Mouse (Mus musculus): Measurements from ENCODE around the gene Sh3bgrl3.

The Sh3bgrl3 gene

DNA sequence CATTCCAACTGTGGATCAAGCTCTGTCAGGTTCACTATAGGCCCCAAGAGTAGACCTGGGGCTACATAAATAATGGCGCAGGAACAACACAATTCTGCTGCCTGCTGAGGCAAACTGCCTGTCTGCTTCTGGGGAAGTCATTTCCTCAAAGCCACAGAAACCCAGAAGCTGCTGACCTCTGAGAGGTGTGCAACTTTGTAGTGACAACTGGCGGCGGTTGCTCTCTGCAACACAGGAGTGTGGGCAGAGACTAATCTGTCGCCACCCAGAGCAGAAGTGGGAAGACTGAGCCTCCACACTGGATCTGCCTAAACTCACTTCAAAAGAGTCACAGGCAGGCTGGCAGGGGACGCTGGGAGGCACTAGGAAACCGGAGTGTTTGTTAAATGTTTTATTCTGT is 893 bp upstream of the Sh3bgrl3 start:
- in situ Hi-C loops (cut with MboI, MseI) = loop anchor here (5.0 kb wide), 2 partner anchors 37 to 92 kb away; no protein-coding TSS in a partner anchor

DNA sequence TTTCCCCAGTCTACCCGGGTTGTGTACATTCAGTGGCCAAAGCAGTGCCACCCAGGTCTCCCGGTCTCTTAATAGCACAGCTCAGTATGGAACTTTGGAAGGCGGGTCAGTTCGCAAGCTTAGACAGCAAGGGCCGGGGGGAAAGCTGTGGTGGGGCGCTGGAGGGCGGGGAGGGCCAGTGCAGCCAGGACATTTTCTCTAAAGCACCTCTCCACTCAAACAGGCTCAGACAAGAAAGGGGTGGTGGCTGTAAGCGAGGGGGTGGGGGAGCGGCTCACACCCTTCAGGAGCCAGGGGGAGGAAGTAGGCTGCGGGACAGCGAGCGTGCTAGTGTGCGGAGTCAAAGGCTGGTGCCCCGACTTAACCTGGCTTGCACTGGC is 384 bp upstream of the Sh3bgrl3 start:
- in situ Hi-C loops (cut with MboI, MseI) = loop anchor here (5.0 kb wide), 2 partner anchors 37 to 92 kb away; no protein-coding TSS in a partner anchor

DNA sequence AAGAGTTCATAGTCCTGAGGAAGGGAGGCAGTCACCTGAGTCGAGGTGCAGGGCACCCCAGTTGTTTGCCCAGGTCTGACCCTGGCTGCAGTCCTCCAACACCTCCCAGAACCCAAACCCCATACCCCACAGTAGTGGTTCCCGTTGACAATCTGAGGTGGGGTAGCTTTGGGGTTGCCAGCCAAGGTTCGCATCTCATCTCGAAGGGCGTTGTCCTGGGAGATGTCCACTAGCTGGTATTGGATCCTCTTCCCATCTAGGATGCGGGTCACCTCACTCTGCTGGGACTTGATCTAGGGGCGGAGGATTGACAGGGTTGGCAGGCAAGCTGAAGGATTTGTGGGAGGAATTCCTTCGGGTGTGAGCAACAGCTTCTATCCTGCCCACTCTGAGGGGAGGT is 796 bp downstream of the Sh3bgrl3 start:
- in situ Hi-C loops (cut with MboI, MseI) = loop anchor here (5.0 kb wide), 2 partner anchors 35 to 90 kb away; no protein-coding TSS in a partner anchor

DNA sequence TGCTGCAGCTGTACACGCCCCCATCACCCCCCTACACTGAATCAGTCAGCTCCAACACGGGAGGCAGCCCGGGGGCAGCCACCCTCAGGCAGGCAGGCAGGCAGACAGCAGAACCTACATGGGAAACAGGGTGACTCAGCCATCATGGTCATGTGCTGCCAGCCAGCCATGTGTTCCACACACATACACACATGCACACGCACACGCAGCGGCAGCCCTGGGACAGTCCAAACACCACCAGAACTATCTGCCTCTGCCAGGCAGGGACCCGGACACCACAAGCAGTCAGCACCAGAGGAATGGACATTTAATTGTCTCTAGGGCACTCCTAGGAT is 1.5 kb downstream of the Sh3bgrl3 start:
- in situ Hi-C loops (cut with MboI, MseI) = loop anchor here (5.0 kb wide), 2 partner anchors 35 to 90 kb away; no protein-coding TSS in a partner anchor

DNA sequence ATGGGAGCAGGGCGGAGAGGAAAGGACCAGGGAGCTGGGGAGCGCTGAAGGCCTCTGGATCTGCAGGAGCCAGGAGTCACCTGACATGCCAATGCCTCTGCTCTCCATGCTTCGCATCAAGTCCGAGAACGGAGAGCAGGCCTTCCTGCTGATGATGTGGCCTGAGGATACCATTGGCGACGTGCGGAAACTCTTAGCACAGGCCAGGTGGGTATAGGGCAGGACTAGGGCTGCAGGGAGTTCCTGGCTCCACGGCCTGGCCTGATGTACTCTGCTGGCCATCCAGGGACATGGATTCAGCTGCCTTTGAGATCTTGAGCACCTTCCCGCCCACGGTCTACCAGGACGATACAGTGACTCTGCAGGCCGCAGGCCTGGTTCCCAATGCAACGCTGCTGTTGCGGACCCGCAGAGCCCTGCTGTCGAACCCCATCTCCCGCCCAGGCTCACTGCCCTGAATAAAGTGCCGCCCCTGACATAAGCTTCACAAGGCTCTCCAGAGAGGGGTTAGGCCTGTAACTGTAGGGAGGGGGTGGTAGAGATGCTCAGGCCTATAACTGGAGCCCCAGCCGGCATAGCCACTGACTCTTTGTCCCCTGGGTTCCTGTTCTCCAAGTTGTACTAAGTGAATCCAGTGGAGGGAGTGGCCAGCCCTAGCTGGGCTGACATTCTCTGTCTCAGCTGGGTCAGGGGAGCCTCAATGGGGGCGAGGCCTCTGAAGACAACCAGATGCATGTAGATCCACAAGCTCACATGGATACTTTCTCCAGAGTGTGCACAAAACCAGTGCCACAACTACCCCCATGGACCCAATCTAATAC is 2.1 kb downstream of the Sh3bgrl3 start:
- in situ Hi-C loops (cut with MboI, MseI) = loop anchor here (5.0 kb wide), 2 partner anchors 34 to 89 kb away; no protein-coding TSS in a partner anchor

DNA sequence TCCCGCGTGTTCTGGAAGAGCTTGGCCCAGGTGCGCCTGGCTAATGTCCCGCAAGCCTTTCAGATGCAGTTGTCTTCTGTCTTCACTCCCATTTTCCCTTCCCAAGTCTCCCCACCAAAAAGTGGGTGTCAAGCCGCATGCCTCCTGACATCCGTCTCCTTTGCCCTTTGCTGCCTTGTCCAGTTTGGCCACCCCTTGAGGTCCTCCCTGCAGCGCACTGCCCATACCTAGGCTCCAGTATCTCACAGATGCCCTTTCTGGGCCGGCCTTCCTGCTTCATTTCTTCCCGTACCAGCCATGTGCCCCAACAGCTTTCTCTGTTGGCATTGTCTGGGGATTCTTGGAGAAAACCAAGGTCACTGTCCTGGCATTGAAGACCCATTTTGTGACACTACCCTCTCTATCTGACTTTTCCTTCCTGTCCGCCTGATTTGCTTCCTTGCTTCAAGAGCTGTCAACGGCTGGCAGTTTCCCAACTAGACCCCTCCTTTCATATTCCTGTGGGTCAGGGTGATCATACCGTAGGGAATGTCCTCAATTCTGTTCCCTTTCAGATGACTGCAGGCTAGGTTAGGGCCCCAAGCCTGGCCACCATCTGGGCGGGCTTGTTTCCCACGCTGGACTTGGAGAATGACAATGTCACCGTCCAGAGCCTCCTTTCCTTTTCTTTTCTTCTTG is 3.1 kb downstream of the Sh3bgrl3 start:
- in situ Hi-C loops (cut with MboI, MseI) = loop anchor here (5.0 kb wide), 2 partner anchors 33 to 88 kb away; no protein-coding TSS in a partner anchor

DNA sequence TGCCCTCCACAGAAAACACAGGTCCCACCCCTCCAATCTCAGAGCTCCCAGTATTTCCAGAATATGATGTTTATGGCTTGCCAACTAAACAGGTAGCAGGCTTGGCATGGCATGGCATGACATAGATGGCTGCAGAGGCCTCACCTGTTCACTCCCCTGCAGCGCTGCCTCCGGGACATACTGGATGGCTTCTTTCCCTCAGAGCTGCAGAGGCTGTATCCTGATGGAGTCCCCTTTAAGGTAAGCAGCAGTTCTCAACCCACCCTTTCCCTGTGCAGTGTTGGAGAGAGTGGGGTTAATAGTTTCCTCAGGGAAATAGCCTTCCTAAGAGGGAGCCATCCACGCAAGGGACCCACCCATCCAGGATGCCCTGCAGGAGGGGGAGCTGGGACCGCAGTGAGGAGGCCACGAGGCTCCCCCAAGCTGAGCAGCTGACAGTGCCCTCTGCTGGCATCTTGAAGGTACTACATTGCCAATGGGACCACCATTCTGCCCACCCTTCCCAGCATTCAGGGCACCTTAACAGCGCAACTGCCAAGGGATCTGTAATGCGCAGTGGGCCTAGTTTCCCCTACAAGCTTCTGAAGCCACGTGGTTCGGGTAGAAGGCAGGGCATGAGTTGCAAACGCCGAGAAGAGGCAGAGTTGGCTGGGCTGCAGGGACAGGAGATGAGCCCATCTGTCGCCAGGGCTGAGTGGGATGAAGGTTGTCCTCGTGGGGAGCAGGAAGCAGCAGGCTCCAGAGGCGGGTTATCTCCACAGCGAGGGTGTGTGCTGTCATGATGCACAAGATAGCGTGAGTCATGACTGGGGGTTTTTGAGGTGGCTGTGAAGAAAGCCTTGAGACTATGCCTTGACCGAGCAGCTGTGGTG is 4.7 kb downstream of the Sh3bgrl3 start:
- in situ Hi-C loops (cut with MboI, MseI) = loop anchor here (25.0 kb wide), 1 partner anchor 1988 kb away; no protein-coding TSS in a partner anchor

DNA sequence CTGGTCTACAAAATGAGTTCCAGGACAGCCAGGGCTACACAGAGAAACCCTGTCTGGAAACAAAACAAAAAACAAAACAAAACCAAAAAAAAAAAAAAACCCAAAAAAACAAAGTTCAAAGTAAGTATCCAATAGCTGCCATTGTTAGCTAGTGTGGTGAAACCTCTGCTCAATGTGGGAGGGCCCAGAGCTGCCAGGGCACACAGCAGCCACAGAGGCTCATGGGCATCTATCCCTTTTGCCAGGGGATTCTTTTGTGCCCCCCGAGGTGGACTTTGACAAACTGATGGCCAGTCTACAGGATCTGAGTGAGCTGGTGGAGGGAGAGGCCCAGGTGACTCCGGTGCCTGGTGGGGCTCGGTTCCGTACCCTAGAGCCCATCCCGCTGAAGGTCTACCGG is 5.4 kb downstream of the Sh3bgrl3 start:
- in situ Hi-C loops (cut with MboI, MseI) = loop anchor here (25.0 kb wide), 1 partner anchor 1989 kb away; no protein-coding TSS in a partner anchor

DNA sequence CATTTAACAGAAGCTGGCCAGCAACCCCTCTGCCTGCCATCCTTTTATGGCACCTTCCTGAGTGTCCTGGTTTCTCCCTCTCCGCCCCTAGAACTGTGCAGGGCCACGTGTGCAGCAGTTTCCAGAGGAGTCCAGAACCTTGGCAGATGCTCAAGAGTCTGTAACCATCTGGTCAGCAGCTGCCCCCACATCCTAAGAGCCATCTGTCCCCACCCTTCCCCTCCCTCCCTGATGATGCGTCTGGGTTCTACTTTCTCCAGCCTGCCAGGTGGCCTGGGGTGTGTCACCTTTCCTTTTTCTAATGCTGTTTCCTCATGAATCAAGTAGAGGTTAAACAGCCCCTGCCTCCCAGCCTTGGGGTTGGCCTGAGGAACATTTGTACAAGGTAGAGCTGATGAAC is 6.3 kb downstream of the Sh3bgrl3 start:
- in situ Hi-C loops (cut with MboI, MseI) = loop anchor here (25.0 kb wide), 1 partner anchor 1990 kb away; no protein-coding TSS in a partner anchor

DNA sequence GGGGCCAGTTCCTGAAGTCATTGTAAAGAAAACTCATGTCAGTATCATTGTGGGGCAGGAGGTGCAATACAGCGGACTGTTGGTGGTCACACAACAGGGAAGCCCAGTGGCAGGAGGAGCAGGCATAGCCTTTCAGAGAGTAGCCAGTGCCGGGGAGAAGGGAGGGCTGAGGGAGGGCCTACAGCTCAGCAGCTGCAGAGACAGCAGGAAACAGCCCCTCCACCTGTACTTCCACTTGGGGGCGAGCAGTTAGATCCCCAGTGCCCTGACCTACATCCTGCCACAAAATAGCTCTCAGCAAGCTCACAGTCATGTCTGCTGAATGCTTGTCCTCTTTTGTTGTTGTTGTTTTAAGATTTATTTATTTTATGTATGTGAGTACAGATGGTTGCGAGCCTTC is 7.0 kb downstream of the Sh3bgrl3 start:
- in situ Hi-C loops (cut with MboI, MseI) = loop anchor here (25.0 kb wide), 1 partner anchor 1991 kb away; no protein-coding TSS in a partner anchor

DNA sequence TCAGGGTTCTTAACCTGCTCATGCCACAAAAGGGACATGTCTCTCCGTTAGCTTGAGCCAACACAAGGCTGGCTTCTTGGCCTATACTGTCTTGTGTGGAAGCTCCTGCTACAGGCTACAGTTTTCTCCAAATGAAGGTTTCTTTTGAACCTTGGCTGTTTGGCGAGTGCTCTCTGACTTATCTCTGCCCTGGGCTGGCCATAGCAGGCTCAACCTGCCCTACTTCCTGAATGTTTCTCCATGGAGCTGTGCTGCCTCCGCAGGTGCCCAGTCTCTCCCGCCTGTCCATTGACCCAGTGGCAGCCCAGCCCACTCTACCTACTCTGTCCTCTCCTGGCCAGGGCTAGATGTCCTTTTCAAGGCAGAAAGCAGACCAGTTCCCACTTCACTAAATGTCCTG is 7.7 kb downstream of the Sh3bgrl3 start:
- in situ Hi-C loops (cut with MboI, MseI) = loop anchor here (25.0 kb wide), 1 partner anchor 1991 kb away; no protein-coding TSS in a partner anchor

DNA sequence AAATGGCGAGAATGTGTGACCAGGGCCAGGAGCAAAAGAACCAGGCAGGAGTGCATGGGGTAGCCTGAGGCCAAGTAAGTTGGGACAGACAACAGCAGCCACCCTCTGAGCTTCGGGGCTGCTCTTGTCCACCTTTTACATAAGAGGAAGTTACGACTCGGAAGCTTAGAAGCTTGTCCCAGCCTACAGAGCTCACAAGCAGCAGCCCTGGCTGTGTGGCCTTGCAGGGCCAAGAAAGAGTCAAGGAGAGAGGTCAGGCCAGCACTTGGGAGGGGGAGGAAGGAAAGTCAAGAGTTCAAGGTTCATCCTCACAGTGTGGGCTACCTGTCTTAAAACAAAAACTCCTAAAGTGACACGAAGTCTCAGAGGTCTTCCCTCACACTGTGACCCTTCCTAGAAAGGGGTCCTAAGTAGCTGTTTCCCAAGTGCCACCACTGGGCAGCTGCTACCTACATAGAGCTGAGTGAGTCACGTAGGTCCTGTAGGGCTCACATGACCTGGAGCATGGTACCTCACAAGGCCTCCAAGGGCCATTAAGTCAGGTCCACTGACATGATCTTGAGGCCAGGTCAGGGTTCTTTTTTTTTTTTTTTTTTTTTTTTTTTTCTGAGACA is 8.3 kb downstream of the Sh3bgrl3 start:
- in situ Hi-C loops (cut with MboI, MseI) = loop anchor here (25.0 kb wide), 1 partner anchor 1992 kb away; no protein-coding TSS in a partner anchor

DNA sequence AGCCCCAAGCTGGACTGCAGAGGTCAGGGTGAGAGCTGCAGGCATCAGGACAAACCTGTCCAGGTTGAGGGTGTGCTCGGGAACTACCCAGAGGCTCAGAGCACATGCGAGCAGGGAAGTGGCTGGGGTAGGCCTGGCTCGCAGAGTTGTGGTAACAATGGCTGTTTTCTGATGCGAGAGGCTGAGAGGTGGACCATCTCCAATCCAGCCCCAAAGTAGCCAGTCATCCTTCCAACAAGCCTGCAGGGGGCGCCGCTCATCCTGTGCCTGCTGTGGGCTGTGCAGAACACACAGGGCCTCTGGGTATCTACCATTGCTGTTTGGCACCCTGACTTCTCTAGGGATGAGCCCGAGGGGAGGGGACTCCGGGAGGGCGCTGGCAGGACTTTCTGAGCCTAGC is 8.9 kb downstream of the Sh3bgrl3 start:
- in situ Hi-C loops (cut with MboI, MseI) = loop anchor here (25.0 kb wide), 1 partner anchor 1993 kb away; no protein-coding TSS in a partner anchor

DNA sequence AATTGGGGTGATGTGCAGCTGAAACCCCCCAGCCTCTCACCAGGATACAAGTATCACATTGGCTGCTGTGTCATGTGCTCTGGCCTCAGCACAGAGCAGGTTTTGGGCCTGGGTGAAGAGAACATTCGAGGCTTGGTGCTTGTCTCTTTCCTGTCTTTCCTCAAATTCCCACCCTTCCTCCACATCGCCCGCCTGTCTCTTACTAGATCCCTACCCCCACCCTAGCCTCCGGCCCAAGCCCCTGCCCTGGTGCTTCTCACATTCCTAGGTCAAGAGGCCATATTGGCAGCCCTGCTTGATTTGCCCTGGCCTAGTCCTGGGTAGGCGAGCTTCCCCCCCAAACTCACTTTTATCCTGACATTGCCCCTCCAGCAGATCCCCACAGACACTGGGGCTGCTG is 9.5 kb downstream of the Sh3bgrl3 start:
- in situ Hi-C loops (cut with MboI, MseI) = loop anchor here (25.0 kb wide), 1 partner anchor 1993 kb away; no protein-coding TSS in a partner anchor

DNA sequence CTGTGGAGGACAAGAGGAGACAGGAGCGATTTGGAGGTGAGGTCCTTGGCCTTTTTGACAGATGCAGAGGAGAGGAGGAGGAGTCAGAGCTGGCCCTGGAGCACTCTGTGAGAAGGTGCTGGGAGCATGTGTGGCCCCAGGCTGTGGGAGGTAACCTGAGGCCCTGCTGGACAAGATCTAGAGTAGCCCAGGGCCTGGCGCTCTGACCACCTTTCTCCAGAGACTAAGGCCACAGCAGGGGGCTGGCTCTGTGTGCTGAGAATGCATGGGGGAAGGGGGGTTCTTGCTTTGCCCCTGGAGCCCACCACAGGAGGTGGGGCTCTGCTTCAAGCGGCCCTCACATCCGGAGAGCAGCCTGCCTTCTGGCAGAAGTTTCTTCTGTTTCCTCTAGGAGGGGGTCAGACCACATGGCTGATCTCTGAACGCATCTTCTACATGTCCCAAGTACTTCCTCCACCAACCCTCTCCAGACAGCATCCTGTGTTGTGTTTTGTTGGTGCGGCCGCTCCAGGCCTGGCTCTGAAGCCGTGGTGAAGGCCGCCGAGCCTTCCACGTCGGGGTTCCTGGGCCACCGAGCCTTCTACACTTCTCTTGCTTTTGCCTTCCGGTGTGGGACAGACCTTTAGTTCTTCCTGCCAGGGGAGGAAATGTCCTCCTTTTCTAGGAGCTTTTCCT is 10.3 kb downstream of the Sh3bgrl3 start:
- in situ Hi-C loops (cut with MboI, MseI) = loop anchor here (25.0 kb wide), 1 partner anchor 1994 kb away; no protein-coding TSS in a partner anchor

DNA sequence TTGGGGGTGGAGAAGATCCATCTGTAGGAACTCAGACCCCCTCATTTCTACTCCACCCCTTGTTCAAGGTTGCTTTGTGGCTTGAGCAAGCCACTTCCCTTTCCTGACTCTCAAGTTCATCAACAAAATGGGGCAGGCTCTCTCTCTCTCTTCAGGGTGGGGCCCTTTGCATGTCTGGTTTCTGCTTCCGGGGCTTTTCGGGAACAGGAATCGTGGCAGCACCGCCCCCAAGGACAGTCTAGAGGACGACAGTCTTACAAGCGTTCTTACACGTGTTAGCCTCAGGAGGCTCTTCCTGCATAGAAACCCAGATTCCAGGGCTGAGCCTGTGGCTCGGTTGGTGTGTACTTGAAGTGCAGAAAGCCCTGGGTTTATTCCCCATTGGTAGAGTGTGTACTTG is 11.6 kb downstream of the Sh3bgrl3 start:
- in situ Hi-C loops (cut with MboI, MseI) = loop anchor here (25.0 kb wide), 1 partner anchor 1995 kb away; no protein-coding TSS in a partner anchor

DNA sequence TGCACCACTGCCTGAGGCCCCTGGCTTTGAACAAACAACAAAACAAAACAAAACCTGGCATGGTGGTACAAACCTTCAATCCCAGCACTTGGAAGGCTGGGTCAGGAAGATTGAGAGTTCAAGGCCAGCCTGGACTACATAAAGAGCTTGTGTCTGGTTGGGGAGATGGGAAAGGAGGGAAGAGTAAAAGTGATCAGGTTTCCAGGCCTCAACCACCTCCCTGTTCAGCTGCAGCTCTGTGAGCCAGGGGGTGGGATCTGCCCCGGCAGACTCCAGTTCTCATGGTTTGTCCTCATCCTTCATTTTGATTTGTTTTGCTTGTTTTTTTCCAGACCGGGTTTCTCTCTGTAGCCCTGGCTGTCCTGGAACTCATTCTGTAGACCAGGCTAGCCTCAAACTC is 12.1 kb downstream of the Sh3bgrl3 start:
- in situ Hi-C loops (cut with MboI, MseI) = loop anchor here (25.0 kb wide), 1 partner anchor 1996 kb away; no protein-coding TSS in a partner anchor

DNA sequence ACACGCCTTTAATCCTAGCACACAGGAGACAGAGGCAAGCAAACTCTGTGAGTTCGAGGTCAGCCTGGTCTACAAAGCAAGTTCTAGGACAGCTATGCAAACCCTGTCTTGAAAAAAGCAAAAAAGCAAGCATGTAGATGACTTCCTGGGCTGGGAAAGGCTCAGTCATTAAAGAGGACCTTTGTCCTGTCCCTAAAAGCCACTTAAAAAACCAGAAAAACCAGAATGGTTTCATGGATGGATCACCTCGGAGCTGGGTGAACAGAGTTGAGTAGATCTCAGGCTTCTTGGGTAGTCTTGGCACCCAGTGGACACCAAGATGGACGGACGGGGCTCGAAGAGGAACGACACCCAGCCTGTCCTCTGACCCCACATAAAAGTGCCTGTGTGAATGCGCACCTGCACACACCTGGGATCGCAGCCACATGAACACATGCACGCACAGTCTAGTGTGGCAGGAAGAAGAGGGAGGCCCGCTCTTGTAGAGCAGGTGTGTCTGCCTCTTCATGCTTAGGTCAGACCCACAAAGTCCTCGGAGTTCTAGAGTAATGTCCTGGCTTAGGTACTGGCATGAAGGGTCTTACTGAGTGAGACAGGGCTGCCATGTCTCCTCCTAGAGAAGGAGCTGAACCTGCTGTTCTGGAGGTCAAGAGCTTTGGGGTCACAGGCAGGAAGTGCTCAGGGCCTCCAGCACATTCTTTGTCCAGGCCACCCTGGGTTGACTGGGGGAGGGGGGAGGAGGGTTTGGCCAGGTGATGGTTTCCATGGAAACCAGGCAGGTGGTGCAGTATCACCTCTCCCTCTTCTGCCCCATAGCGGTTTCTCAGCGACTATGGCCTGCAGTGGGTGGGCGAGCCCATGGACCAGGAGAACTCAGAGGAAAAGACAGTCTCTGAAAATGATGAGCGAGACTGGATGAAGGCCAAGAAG is 13.1 kb downstream of the Sh3bgrl3 start:
- in situ Hi-C loops (cut with MboI, MseI) = loop anchor here (25.0 kb wide), 1 partner anchor 1997 kb away; no protein-coding TSS in a partner anchor

DNA sequence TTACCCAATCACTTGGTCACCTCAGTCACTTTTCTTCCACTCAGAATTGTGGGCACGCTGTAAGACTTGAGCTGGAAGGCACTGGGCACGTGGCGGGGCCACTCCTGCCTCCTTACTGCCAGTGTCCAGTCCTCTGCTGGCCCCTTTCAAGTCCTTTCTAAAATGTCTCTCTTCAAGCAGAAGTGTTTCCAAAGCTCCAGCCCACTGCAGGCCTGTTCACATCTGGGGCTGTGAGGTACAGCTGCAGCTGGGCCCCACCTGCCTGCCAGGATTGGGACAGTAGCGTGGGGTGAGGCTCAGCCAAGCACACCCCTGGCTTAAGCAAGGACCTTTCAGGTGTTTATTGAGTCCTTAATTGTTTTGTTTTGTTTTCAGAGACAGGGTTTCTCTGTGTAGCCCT is 14.6 kb downstream of the Sh3bgrl3 start:
- in situ Hi-C loops (cut with MboI, MseI) = loop anchor here (25.0 kb wide), 1 partner anchor 1998 kb away; no protein-coding TSS in a partner anchor

Measured in T-helper 2 cell (primary cell).